Mouse (Mus musculus) spleen, postnatal 0 days (tissue): ENCODE data around the gene Bclaf3. TPM values are rescaled to one million over a fixed set of nuclear protein-coding genes. Genes with fewer than 3 reads are reported as not detected.

ENCODE experiments used
- polyA plus RNA-seq: library from polyadenylated mRNA; unstranded; fragments of >200 nt; fragmentation: Nextera tagmentation; extraction: Ambion mirVana; gene quantifications from 2 replicates; pipeline ENCODE4 v1.2.1, GENCODE M21; 2015

Gene Bclaf3
- 12.9 TPM in 2 replicates for polyA plus RNA-seq

GRCm38 (mm10) chrX:159526388-159526787 lies at the start of gene Bclaf3:
TSS of gene Bclaf3 (plus strand) at chrX:159526688.

GRCm38 (mm10) chrX:159626907-159627587 lies 100.6 kb downstream of the Bclaf3 start, which contains the start of gene Sh3kbp1:
TSS of gene Sh3kbp1 (plus strand) at chrX:159627272.

Other genes with a start within 250 kb of the Bclaf3 start
- gene Eif1ax, start 154.5 kb upstream of the Bclaf3 start, polyA plus RNA-seq, result 83.1 and 92.2 TPM in 2 replicates
- 0.05 TPM in 1 of 2 replicates, not detected in the other for gene Map7d2, start 112.1 kb upstream of the Bclaf3 start, polyA plus RNA-seq
- gene Sh3kbp1, start 100.6 kb downstream of the Bclaf3 start, polyA plus RNA-seq, result 17.9 and 24.9 TPM in 2 replicates